ENCODE assay signal across 16 mouse cellular contexts in genomic region chr17:84952521-84952920, GRCm38 (mm10).
"Had no signal": no experiment of that assay in that cellular context is flagged by ENCODE, and none has a peak within 500 bp of the region (broad histone marks: within the 10 kb centered on the region; RNA-seq: fewer than 3 reads in every experiment).

No protein-coding gene starts in this region.

- H3K27me3 ChIP-seq: neural tube, embryonic 13.5 days; neural tube, embryonic 15.5 days; stomach, embryonic 15.5 days had no signal

- H3K27ac ChIP-seq: neural tube, embryonic 13.5 days; neural tube, embryonic 15.5 days; stomach, embryonic 15.5 days; stomach, postnatal 0 days had no signal

- DNase-seq: retina, postnatal 1 day; right cerebral cortex, adult 18-20 months; right cerebral cortex, postnatal 14 days; right cerebral cortex, postnatal 25 days; right cerebral cortex, postnatal 4 days; spleen, adult 18-20 months; thymus, adult 18-20 months; thymus, adult 2 months; thymus, postnatal 14 days; thymus, postnatal 25 days; thymus, postnatal 36 days; thymus, postnatal 4 days had no signal

- H3K4me3 ChIP-seq: neural tube, embryonic 13.5 days; neural tube, embryonic 15.5 days; stomach, embryonic 15.5 days had no signal

- H3K9ac ChIP-seq: neural tube, embryonic 13.5 days; neural tube, embryonic 15.5 days; stomach, embryonic 15.5 days had no signal

- H3K36me3 ChIP-seq: neural tube, embryonic 13.5 days; neural tube, embryonic 15.5 days; stomach, embryonic 15.5 days had no signal

- H3K9me3 ChIP-seq: neural tube, embryonic 13.5 days; neural tube, embryonic 15.5 days; stomach, embryonic 15.5 days had no signal

- H3K4me2 ChIP-seq: neural tube, embryonic 13.5 days; neural tube, embryonic 15.5 days; stomach, embryonic 15.5 days had no signal
